Mouse (Mus musculus): ENCODE data around the gene 4921530L21Rik. TPM values are rescaled to one million over a fixed set of nuclear protein-coding genes. Genes with fewer than 3 reads are reported as not detected.

The 4921530L21Rik gene
- polyA plus RNA-seq, 1 experiment from 2014 or later: not detected

GRCm38 (mm10) chr14:95927810-95928785, 47.0 kb downstream of the 4921530L21Rik start:
- ATAC-seq (replicated peaks; ENCODE audit: insufficient number of reproducible peaks, insufficient read depth, low FRiP score, low read depth): no peak
- no peaks in the 10 kb centered on the region for H3K36me3 ChIP-seq
- WGBS: 76% methylated on average over 3 of the region's 3 CpGs
- no peak overlapping the region for H3K27ac ChIP-seq
- no peaks in the 10 kb centered on the region for H3K27me3 ChIP-seq
- H3K4me2 ChIP-seq: no peak overlapping the region
- no peak overlapping the region for H3K4me3 ChIP-seq
- H3K9ac ChIP-seq: no peak overlapping the region
- H3K9me3 ChIP-seq (replicated peaks): no peaks in the 10 kb centered on the region
- H3K4me1 ChIP-seq (replicated peaks): no peaks in the 10 kb centered on the region

Measured in heart, embryonic 15.5 days (tissue).